Mouse (Mus musculus) spleen, postnatal 14 days (tissue): ENCODE results near the gene Coro1a.
"Not testable (repeated sequence)": the region's sequence is repeated elsewhere in the genome, so short reads cannot be mapped to it uniquely, and the experiment has no call there.

Experiments
- DNase-seq, 2 experiments: peaks; one replicate each; pipeline ENCODE4 v3.0.0; 2021 to 2022; ENCODE audit warnings: low spot score in 2 of 2

Gene Coro1a

GRCm38 (mm10) chr7:126707442-126708174 lies at the start of gene Coro1a:
Coro1a (minus strand) TSS chr7:126707787.
- DNase-seq, result peak in 1 of 2 experiments; percentile 40

GRCm38 (mm10) chr7:126754866-126755265 lies 47.3 kb upstream of the Coro1a start:
- peak in 1 of 2 experiments; percentile 58 for DNase-seq

DNA sequence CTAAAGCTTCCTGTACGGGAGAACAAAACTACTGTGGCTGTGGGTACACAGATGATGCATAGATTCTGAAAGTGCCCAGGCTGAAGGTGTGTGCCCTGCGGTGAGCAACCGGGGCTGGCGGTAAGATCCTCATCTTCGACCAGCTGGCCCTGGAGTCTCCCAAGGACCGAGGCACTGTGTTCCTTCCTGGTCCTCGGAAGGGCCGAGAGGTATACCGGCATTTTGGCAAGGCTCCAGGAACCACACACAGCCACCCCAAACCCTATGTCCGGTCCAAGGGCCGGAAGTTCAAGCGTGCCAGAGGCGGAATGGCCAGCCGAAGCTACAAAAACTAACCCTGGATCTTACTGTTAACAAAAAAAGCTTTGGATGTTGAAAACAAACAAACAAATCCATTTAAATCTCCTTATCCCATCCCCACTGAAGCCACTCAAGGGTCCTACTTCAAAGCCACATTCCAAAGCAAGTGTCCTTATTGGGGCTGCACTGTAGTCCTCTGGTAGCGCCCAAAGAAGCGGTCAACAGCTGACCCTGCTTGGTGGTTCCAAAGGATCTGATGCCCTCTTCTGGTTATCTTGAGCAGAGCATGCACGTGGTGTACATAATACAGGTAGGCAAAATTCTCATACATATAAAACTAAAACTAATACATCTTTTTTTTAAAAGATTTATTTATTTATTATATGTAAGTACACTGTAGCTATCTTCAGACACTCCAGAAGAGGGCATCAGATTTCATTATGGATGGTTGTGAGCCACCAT lies 42.2 kb upstream of the Coro1a start:
- no peak for DNase-seq

DNA sequence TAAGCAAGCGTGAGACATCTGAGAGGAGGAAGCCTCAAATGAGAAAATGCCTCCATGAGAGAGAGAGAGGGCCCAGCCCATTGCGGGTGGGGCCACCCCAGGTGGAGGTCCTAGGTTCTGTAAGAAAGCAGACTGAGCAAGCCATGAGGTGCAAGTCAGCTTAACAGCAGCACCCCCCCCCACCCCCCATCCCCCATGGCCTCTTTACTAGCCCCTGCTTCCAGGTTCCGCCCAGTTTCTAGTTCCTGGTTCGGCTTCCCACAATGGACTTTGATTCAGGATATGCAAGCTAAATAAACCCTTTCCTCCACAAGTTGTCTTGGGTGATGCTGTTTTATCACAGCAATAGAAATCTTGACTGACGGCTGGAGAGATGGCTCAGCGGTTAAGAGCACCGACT lies 41.2 kb upstream of the Coro1a start:
- no peak for DNase-seq

- DNase-seq, result no peak
Measured at GRCm38 (mm10) chr7:126746798-126747197, 39.2 kb upstream of the Coro1a start.

- no peak for DNase-seq
Measured at GRCm38 (mm10) chr7:126746066-126746465, 38.5 kb upstream of the Coro1a start.

GRCm38 (mm10) chr7:126741964-126742482 lies 34.4 kb upstream of the Coro1a start:
- DNase-seq, result no peak

DNA sequence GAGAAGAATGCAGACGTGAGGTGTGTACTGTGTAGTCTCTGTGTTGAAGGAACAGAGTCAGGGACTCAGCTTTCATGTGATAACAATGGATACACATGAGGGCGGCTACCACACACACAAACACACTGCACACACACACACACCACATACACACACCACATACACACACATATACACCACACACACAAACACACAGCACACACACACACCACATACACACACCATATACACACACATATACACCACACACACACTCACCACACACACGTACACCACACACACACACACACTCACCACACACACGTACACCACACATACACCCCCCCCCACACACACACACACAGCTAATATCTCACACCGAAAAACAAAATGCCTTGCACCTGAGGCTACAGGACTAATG lies 33.9 kb upstream of the Coro1a start:
- DNase-seq, result no peak

DNA sequence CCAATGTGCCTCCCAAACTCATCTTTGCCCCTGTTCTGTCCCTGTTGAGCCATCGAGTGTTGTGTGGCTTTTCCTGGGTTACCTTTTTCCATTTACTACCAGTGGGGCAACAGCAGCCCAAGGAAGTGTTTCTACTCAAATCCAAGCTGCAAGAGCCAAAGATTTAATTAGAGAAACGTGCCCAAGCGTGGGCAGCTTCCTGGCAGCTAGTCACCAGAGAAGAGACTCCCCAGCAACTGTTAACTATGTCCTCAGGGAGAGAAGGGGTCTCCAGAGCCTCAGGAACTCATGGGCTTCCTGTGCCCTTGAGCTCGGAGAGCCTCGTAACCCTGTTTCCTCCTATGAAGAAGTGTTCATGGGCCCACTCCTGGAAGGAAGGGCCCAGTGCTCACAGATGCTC lies 33.4 kb upstream of the Coro1a start:
- no peak for DNase-seq

DNA sequence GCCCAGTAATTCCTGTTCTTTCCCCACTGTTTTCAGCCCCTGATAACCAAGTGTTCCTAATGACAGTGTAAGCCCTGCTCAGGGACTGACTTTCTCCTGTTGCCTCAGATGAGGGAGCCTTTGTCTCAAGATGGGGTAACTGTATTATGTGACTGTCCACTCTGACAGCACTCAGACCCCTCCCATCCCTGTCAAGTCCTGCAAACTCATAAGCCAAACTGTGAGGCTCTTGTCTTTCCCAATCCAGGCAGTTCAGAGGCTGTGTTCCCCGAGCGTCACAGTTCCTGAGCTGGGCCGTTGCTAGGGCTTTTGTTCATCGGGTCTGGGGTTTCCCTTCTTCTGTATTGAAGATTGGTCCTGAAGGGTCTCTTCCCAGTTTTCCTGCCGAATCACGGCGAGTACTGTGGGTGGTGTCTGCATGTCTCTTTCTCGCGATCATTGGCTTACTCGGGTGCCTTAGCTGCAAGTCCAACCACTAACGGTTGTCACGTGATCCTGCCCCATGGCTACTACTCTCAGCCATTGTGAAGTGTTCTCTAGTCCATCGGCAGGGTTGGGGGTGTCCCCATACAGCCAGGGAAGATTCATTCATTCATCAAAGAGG lies 32.6 kb upstream of the Coro1a start:
- no peak for DNase-seq

GRCm38 (mm10) chr7:126739551-126739950 lies 32.0 kb upstream of the Coro1a start:
- no peak for DNase-seq

DNA sequence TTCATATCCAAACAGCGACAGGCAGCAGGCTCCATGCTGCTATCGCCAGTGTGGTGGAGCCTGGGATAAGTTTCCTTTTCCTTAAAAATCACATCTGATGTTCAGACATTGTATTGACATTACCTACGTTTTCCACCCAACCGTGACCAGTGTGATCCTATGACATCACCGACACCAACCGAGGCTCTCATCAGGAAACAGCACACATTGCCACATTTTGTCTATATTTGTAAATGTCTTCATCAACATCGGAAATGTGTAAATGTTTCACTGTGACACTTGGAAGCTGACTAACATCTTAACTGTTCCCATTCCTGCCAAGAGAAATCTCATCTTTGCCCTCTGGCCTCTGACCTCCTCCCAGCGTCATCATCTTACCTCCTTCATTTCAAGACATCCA lies 28.5 kb upstream of the Coro1a start:
- DNase-seq, result no peak

GRCm38 (mm10) chr7:126730256-126730789 lies 22.7 kb upstream of the Coro1a start:
- DNase-seq, result not testable (repeated sequence)

DNA sequence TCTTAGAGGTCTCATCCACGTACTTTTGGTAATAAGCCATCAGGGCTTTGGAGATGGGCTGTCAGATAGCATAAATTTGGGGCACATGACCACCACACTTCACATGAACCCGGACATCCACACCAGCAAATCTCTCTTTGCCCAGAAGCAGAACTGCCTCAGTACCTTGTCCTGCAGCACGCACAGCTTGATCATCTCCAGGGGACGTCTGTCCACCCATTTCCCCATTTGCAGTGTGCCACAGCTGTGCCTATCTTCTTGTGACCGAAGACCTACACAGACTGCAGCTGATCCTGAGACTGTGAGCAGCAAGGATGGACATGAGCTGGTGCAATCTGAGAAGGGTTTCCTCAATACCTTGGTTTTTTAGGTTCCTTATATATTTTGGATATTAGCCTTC lies 18.1 kb upstream of the Coro1a start:
- no peak for DNase-seq

GRCm38 (mm10) chr7:126725077-126725476 lies 17.5 kb upstream of the Coro1a start:
- DNase-seq, result no peak

GRCm38 (mm10) chr7:126721635-126722034 lies 14.0 kb upstream of the Coro1a start:
- DNase-seq, result no peak

DNA sequence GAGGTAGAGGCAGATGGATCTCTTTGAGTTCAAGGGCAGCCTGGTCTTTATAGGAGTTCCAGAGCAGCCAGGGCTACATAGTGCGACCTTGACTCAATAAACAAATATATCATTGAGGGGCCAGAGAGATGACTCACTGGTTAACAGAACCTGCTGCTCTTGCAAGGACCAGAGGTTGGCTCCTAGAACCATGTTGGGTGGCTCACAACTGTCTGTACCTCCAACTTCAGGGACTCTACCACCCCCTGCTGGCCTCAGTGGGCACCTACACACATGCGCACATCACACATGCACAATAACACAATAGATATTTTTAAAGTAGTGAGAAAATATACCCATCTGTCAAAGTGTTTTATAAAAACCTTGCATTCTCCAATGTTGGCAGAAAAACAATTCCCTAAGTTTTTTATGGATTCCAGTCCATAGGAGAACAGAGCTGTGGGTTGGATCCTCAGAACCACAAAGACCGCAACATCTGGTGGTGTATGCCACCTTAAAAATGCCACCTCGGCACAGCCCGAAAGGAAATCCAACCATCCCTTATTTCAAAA lies 11.3 kb upstream of the Coro1a start:
- DNase-seq, result no peak

DNA sequence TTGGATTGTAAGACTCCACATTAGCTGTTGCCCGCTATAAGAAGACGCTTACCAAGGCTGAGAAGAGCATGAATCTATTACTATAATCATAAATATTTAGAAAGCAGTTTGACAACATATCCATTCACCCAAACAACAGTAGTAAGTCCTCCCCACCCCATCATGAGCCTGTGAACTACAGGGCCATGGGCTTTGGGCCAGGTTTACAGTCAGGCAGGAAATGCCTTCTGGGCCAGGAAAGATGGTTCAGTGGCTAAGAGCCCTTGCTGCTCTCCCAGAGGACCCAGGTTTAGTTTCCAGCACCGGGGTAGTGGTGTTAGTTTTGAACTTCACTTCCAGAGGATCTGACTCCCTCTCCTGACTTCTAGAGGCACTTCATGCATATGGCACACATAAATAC lies 10.0 kb upstream of the Coro1a start:
- DNase-seq, result no peak

DNA sequence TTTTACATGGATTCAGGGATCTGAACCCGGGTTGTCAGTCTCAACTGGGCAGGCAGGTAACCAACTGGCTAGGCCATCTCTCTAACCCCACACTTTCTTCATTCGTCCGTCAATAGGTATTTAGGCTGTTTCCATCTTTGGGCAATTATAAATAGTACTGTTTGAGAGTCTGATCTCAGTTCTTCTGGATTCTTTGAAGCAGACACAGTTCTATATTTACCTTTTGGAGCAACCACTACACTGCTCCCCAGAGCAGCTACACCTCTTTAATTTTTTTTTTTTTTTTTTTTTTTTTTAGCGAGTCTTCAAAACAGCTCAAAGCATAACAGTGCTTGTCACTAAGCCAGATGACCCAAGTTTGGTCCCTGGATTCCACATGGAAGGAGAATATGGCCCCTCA lies 8.1 kb upstream of the Coro1a start:
- no peak for DNase-seq

DNA sequence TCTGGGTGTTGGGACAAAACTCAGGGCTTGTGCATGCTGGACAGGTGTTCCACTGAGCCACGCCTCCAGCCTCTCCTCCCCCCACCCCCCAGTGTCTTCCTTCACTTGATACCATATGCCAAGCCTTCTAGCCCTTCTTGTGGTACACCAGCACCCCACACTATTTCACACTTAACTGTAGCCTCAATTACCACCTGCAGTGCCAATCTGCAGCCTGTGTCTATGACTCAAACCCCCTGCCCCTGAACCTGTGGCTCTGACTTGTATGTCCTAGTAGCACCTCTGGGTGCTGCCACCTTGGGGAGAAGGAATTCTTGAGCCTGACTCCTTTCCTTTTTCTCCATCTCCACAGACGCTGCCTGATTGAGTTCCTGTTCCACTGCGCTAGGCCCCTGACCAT lies 4.3 kb upstream of the Coro1a start:
- no peak for DNase-seq

DNA sequence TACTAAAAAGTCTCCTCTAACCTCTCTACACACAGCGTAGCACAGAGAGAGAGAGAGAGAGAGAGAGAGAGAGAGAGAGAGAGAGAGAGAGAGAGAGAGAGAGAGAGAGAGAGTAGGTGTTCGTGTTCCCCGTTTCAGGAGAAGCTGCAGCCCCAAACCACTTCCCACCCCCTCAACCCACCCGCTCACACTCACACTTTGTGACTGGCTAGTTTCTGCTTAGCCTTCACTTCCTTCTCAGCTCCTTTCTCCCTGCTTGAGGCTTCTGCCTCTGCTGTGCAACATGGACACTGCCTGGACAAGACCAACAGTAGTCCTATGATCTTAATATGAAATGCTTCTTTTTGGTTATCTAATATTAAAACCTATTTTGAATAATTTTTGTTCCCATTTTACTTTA lies 2.7 kb upstream of the Coro1a start:
- no peak for DNase-seq
